Mouse (Mus musculus): ENCODE results near the gene Slc8b1.

DNA sequence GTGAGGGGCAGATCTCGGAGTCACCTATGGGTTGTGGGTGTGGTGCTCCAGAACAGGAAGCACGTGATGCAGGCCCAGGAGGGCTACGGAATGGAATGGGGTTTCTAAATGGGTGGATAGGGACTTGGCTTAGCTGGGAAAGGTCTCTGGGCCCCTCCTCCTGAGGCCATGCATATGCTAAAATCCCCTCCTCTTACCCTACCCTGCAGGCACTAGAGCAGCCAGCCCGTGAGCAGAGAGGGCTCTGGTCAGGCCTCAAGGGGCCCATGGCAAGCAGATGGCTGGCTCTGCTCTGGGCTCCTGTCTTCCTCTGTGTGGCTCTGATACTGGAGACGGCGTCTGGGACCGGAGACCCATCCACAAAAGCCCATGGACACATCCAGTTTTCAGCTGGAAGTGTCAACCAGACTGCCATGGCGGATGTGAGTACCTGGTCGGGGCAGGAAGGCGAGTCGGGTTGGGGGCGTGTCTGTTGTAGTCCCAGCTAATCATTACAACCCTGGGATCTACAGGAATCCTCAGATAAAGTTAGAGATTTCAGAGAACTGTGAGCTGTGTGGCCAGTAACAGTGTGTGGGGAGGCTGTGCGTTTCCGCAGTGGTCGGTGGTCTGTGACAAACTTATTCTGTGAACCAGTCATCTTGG is 2.1 kb downstream of the Slc8b1 start:
- TF ChIP-seq POLR2A (IDR thresholded peaks at IDR 0.05; ENCODE audit: insufficient read length, low read depth) (no peak), SRF (IDR thresholded peaks at IDR 0.05; ENCODE audit: control insufficient read depth, insufficient read length, low read depth) (no peak), MYOD1 (IDR thresholded peaks at IDR 0.05; ENCODE audit: control insufficient read depth in 1 of 3, insufficient read length in 2 of 3, low read depth in 2 of 3) (no peak), MAX (IDR thresholded peaks at IDR 0.05; ENCODE audit: low read depth) (no peak), POLR2AphosphoS2 (IDR thresholded peaks at IDR 0.05; ENCODE audit: insufficient read length, low read depth) (no peak), TCF12 (IDR thresholded peaks at IDR 0.05; ENCODE audit: insufficient read depth, poor library complexity, severe bottlenecking) (no peak), E2F4 (IDR thresholded peaks at IDR 0.05; ENCODE audit: insufficient read depth) (no peak), USF1 (IDR thresholded peaks at IDR 0.05; ENCODE audit: low read depth) (no peak), MYOG (IDR thresholded peaks at IDR 0.05; ENCODE audit: control insufficient read depth in 1 of 3, insufficient read depth in 1 of 3, insufficient read length in 2 of 3, low read depth in 2 of 3) (no peak), CEBPB (IDR thresholded peaks at IDR 0.05; ENCODE audit: insufficient read depth, poor library complexity, severe bottlenecking) (no peak), REST (IDR thresholded peaks at IDR 0.05; ENCODE audit: insufficient read depth, insufficient read length) (no peak)
